Mouse (Mus musculus): ENCODE results near the gene Cercam.
A peak's percentile ranks its signal among the peaks of the same experiment; 100 is the strongest.

DNA sequence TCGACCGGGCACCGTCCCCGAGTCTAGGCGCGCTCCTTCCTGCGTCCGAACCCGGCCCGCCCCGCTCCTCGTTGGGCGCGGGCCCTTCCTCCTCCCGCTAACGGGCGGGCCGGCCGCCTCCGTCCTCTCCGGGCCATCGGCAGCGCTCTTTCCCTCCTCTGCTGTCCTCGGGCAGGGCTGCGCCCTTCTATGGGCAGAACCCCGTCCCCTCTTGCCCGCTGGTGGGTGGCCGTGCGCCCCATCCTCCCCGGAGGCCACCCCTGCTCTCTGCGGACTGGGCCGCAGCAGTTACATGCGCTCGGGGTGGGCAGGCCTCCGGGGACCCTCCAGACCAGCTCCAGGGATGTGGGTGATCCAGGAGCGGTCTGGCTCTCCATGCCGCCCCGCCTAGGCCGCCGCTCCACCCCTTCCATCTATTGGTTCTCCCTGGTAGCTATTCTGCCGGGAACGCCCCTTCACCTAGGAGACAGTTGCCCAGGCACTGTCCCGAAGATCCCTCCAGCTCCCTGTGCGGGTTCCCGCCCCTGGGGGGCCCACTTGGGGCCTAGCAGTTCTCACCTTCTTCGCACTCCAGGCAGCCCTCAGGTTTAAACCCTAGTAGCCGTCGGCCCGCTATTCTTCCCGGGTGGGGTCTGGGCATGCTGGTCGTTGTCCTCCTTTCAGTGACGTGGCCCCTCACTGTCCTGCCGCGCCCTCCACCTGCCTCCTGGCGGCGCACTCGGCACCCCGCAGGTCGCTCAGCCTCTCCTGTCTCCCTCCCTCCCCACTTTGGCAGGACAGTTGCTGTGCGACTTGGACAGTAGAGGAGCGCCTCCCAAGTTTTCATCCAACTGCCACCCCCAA lies 21.2 kb downstream of the Cercam start:
- TF ChIP-seq POLR2A (IDR thresholded peaks at IDR 0.05; ENCODE audit: extremely low read depth, insufficient read depth, low read length) (peak; percentile 9; the same call in 1 of the 2 replicates), CTCF (IDR thresholded peaks at IDR 0.05; ENCODE audit: extremely low read depth, insufficient read depth, low read length) (no peak)
